Mouse (Mus musculus): Measurements from ENCODE around the gene Ppip5k2. TPM values are rescaled to one million over a fixed set of nuclear protein-coding genes. Genes with fewer than 3 reads are reported as not detected.

The Ppip5k2 gene
- polyA plus RNA-seq (2021; fragmentation: Nextera tagmentation): 2.1 and 2.3 TPM in 2 replicates
- long read RNA-seq, experiment 1, partial matches to known transcripts: 1 of 6 reads
- long read RNA-seq, experiment 1, other reads (novel, unspliced or antisense): 5 of 6 reads
- long read RNA-seq, experiment 2, full-length matches to known transcripts: 4 of 43 reads
- long read RNA-seq, experiment 2, partial matches to known transcripts: 15 of 43 reads
- long read RNA-seq, experiment 2, other reads (novel, unspliced or antisense): 24 of 43 reads

GRCm38 (mm10) chr1:97769904-97770753 is at the start of gene Ppip5k2, which contains the start of gene Gin1:
Ppip5k2 (minus strand) TSS chr1:97770411.
Gin1 (plus strand) TSS chr1:97770172.

GRCm38 (mm10) chr1:97661406-97662241 is 108.6 kb downstream of the Ppip5k2 start, which contains the start of gene D1Ertd622e:
D1Ertd622e (minus strand) TSS chr1:97662074.

Other genes with a start within 250 kb of the Ppip5k2 start
- gene D1Ertd622e, start 108.3 kb downstream of the Ppip5k2 start, polyA plus RNA-seq (2021; fragmentation: Nextera tagmentation): 15.1 and 16.0 TPM in 2 replicates
- 10.2 and 11.7 TPM in 2 replicates for gene Gin1, start 239 bp downstream of the Ppip5k2 start, polyA plus RNA-seq (2021; fragmentation: Nextera tagmentation)